Comparison of ENCODE assay signal across 11 mouse cellular contexts in the genomic region with DNA sequence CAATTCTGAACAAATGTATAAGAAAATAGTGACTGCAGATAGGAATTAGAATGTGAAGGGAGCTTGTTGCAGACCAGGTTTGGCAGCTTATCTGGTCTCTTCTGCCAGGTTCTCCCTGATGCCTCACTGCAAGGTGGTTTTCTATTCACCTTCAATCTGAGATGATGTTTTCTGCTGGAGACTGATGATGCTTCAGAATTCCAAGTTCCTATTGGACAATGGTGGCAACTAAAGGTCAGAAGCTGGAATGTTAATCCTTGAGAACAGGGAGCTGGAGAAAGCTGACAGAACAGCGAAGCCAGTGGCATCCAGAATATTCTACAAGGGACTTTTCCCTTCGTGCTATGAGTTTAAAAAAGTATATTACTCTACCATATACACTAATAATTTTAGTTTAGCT. TPM values are rescaled to one million over a fixed set of nuclear protein-coding genes. Genes with fewer than 3 reads are reported as not detected.
A peak's percentile ranks its signal among the peaks of the same experiment; 100 is the strongest.
DNase-seq lines count a peak whose midpoint lies in the region; ATAC-seq and TF ChIP-seq lines count a peak whose summit lies in the region.
"Had no signal": no experiment of that assay in that cellular context is flagged by ENCODE, and none has a peak within 500 bp of the region (broad histone marks: within the 10 kb centered on the region; RNA-seq: fewer than 3 reads in every experiment).

No protein-coding gene starts in this region.

- WGBS in heart, postnatal 0 days: 34% methylated on average over 2 of the region's 2 CpGs
- 42% methylated on average over 2 of the region's 2 CpGs for WGBS in limb, embryonic 10.5 days

- TF ChIP-seq CTCF in heart, postnatal 0 days (IDR thresholded peaks at IDR 0.05; ENCODE audit: low read depth): no peak

- no peak for TF ChIP-seq EP300 in heart, postnatal 0 days (IDR thresholded peaks at IDR 0.05; ENCODE audit: low read depth)

- H3K36me3 ChIP-seq in heart, postnatal 0 days (replicated peaks; ENCODE audit: control insufficient read depth, insufficient read depth, low read length): no peaks in the 10 kb centered on the region
- no peaks in the 10 kb centered on the region for H3K36me3 ChIP-seq in limb, embryonic 10.5 days
- H3K36me3 ChIP-seq: liver, embryonic 13.5 days had no signal

- H3K4me2 ChIP-seq in heart, postnatal 0 days (ENCODE audit: low read depth, low read length): no peak overlapping the region
- H3K4me2 ChIP-seq: liver, embryonic 13.5 days had no signal

- DNase-seq in heart, postnatal 0 days (ENCODE audit: low spot score): peak; percentile 20
- DNase-seq in heart, adult 9 months (ENCODE audit: low spot score in 2 of 2): no peak
- DNase-seq in urinary bladder, postnatal 14 days (ENCODE audit: low spot score): peak; percentile 30
- DNase-seq in urinary bladder, adult 18-20 months (ENCODE audit: low spot score in 2 of 2): no peak
- peak; percentile 66 to 71 for DNase-seq in kidney, adult 8-10 months
- peak; percentile 53 for DNase-seq in yolk sac, embryonic 10.5 days (ENCODE audit: low spot score)
- no peak for DNase-seq in limb, embryonic 10.5 days (ENCODE audit: low spot score)
- DNase-seq in right cerebral cortex, postnatal 4 days: no peak
- DNase-seq: liver, embryonic 13.5 days had no signal

- no peaks in the 10 kb centered on the region for H3K4me1 ChIP-seq in heart, postnatal 0 days (ENCODE audit: control insufficient read depth, insufficient read depth)
- no peaks in the 10 kb centered on the region for H3K4me1 ChIP-seq in limb, embryonic 10.5 days
- H3K4me1 ChIP-seq: liver, embryonic 13.5 days had no signal

- no peaks in the 10 kb centered on the region for H3K9me3 ChIP-seq in heart, postnatal 0 days (replicated peaks; ENCODE audit: control insufficient read depth, low read length)
- H3K9me3 ChIP-seq in limb, embryonic 10.5 days (replicated peaks): no peaks in the 10 kb centered on the region
- H3K9me3 ChIP-seq: liver, embryonic 13.5 days had no signal

- no peak overlapping the region for H3K27ac ChIP-seq in heart, postnatal 0 days (ENCODE audit: low read depth)
- H3K27ac ChIP-seq in limb, embryonic 10.5 days: no peak overlapping the region
- H3K27ac ChIP-seq: liver, embryonic 13.5 days had no signal

- peaks cover 8% of the 10 kb centered on the region; the same call in 1 of the 2 replicates for H3K27me3 ChIP-seq in heart, postnatal 0 days (ENCODE audit: control insufficient read depth, insufficient read depth, low read length)
- peaks cover 12% of the 10 kb centered on the region for H3K27me3 ChIP-seq in limb, embryonic 10.5 days (ENCODE audit: low read depth, poor library complexity, severe bottlenecking)

- no peak for ATAC-seq in heart, postnatal 0 days (ENCODE audit: insufficient read depth, low read depth)

- H3K9ac ChIP-seq in heart, postnatal 0 days (replicated peaks; ENCODE audit: low read depth, low read length): no peak overlapping the region
- H3K9ac ChIP-seq: liver, embryonic 13.5 days had no signal

- no peak overlapping the region for H3K4me3 ChIP-seq in heart, postnatal 0 days (ENCODE audit: low read depth, low read length)
- H3K4me3 ChIP-seq in limb, embryonic 10.5 days: no peak overlapping the region
- H3K4me3 ChIP-seq: liver, embryonic 13.5 days had no signal

RNA-seq across cellular contexts. Expression of gene Ubd, which starts 3.0 kb away (rescaled TPM):
- not detected in 2 replicates for total RNA-seq in heart, postnatal 0 days (2014; rRNA removed; ENCODE audit: low replicate concordance)
- polyA plus RNA-seq in heart, postnatal 0 days (2015; fragmentation: Nextera tagmentation; extraction: Ambion mirVana): not detected in 2 replicates
- polyA plus RNA-seq in limb, embryonic 10.5 days (2016; fragmentation: Nextera tagmentation; extraction: Ambion mirVana): not detected in 2 replicates
- polyA plus RNA-seq: frontal cortex, adult 2 months; liver, embryonic 13.5 days had no signal

RNA-seq across cellular contexts. Expression of gene Olfr94, which starts 10.1 kb away (rescaled TPM):
- not detected in 2 replicates for total RNA-seq in heart, postnatal 0 days (2014; rRNA removed; ENCODE audit: low replicate concordance)
- polyA plus RNA-seq in heart, postnatal 0 days (2015; fragmentation: Nextera tagmentation; extraction: Ambion mirVana): not detected in 2 replicates
- polyA plus RNA-seq in limb, embryonic 10.5 days (2016; fragmentation: Nextera tagmentation; extraction: Ambion mirVana): not detected in 2 replicates
- polyA plus RNA-seq: frontal cortex, adult 2 months; liver, embryonic 13.5 days; spleen, adult 2 months had no signal

RNA-seq across cellular contexts. Expression of gene Olfr95, which starts 22.2 kb away (rescaled TPM):
- total RNA-seq in heart, postnatal 0 days (2014; rRNA removed; ENCODE audit: low replicate concordance): not detected in 2 replicates
- not detected in 2 replicates for polyA plus RNA-seq in heart, postnatal 0 days (2015; fragmentation: Nextera tagmentation; extraction: Ambion mirVana)
- polyA plus RNA-seq in limb, embryonic 10.5 days (2016; fragmentation: Nextera tagmentation; extraction: Ambion mirVana): not detected in 2 replicates
- polyA plus RNA-seq: frontal cortex, adult 2 months; liver, embryonic 13.5 days; spleen, adult 2 months had no signal

RNA-seq across cellular contexts. Expression of gene Olfr96, which starts 29.2 kb away (rescaled TPM):
- not detected in 2 replicates for total RNA-seq in heart, postnatal 0 days (2014; rRNA removed; ENCODE audit: low replicate concordance)
- not detected in 2 replicates for polyA plus RNA-seq in heart, postnatal 0 days (2015; fragmentation: Nextera tagmentation; extraction: Ambion mirVana)
- polyA plus RNA-seq in limb, embryonic 10.5 days (2016; fragmentation: Nextera tagmentation; extraction: Ambion mirVana): not detected in 2 replicates
- polyA plus RNA-seq: frontal cortex, adult 2 months; liver, embryonic 13.5 days; spleen, adult 2 months had no signal

RNA-seq across cellular contexts. Expression of gene Olfr93, which starts 29.4 kb away (rescaled TPM):
- not detected in 2 replicates for total RNA-seq in heart, postnatal 0 days (2014; rRNA removed; ENCODE audit: low replicate concordance)
- not detected in 2 replicates for polyA plus RNA-seq in heart, postnatal 0 days (2015; fragmentation: Nextera tagmentation; extraction: Ambion mirVana)
- polyA plus RNA-seq in limb, embryonic 10.5 days (2016; fragmentation: Nextera tagmentation; extraction: Ambion mirVana): not detected in 2 replicates
- polyA plus RNA-seq: frontal cortex, adult 2 months; liver, embryonic 13.5 days; spleen, adult 2 months had no signal

Comparison
In these comparisons a context has a peak if more than half of its experiments do, and no peak if none do; other contexts are left out.
1. DNase-seq: peak in heart, postnatal 0 days (single experiment), urinary bladder, postnatal 14 days (single experiment), kidney, adult 8-10 months (2 of 2) and yolk sac, embryonic 10.5 days (single experiment); none in heart, adult 9 months (0 of 2), urinary bladder, adult 18-20 months (0 of 2), limb, embryonic 10.5 days (single experiment) and right cerebral cortex, postnatal 4 days (single experiment).